Mouse (Mus musculus) kidney, postnatal 0 days (tissue): ENCODE data around the gene Cntnap5c. TPM values are rescaled to one million over a fixed set of nuclear protein-coding genes. Genes with fewer than 3 reads are reported as not detected.

Experiments used
- ATAC-seq: fragments of 200-750 bp; cut with Nextera tagmentation; replicated peaks from 2 replicates; pipeline ENCODE4 v1.8.0; 2017; ENCODE audit warnings: low read depth, moderate number of reproducible peaks, moderate TSS enrichment, moderate library complexity; ENCODE audit not compliant: low FRiP score
- DNase-seq: peaks from one replicate; pipeline ENCODE4 v3.0.0-alpha.2; 2016; ENCODE audit warnings: low spot score
- H3K27ac ChIP-seq: fragments of 300-500 bp; sonication (generic); 2 replicates; pipeline ENCODE4 v1.5.1; 2014; ENCODE audit warnings: mild to moderate bottlenecking
- H3K27me3 ChIP-seq: fragments of 300-500 bp; sonication (generic); 2 replicates; pipeline ENCODE4 v1.6.1; 2014; ENCODE audit warnings: low read length, mixed read lengths; ENCODE audit not compliant: insufficient read depth
- H3K36me3 ChIP-seq: fragments of 300-500 bp; sonication (generic); 2 replicates; pipeline ENCODE4 v1.6.1; 2014; ENCODE audit warnings: low read length, mixed read lengths; ENCODE audit not compliant: insufficient read depth
- H3K4me1 ChIP-seq: fragments of 300-500 bp; sonication (generic); replicated peaks from 2 replicates; pipeline ENCODE4 v1.6.1; 2014; ENCODE audit warnings: antibody characterized with exemption, low read length, mixed read lengths; ENCODE audit not compliant: insufficient read depth
- H3K4me2 ChIP-seq: fragments of 300-500 bp; sonication (generic); 2 replicates; pipeline ENCODE4 v1.6.1; 2014; ENCODE audit warnings: mild to moderate bottlenecking, low read length, moderate library complexity, mixed read lengths
- H3K4me3 ChIP-seq: fragments of 300-500 bp; sonication (generic); replicated peaks from 2 replicates; pipeline ENCODE4 v1.5.1; 2014; ENCODE audit warnings: low read depth, low read length
- H3K9ac ChIP-seq: fragments of 300-500 bp; sonication (generic); 2 replicates; pipeline ENCODE4 v1.6.1; 2014; ENCODE audit warnings: low read depth, low read length
- H3K9me3 ChIP-seq: fragments of 300-500 bp; sonication (generic); replicated peaks from 2 replicates; pipeline ENCODE4 v1.6.1; 2016; ENCODE audit warnings: low read length, inconsistent platforms, mixed read lengths
- CTCF ChIP-seq: IDR thresholded peaks from 2 replicates; pipeline ENCODE4 v1.5.1; 2016; ENCODE audit warnings: antibody characterized with exemption, low read depth, mild to moderate bottlenecking, moderate library complexity
- WGBS: fragments of 180-500 bp; shearing (Covaris S2); extraction: QIAGEN DNeasy Blood & Tissue Kit; methylation state at CpG from one replicate; pipeline ENCODE4 v1.1.7; 2014; 5-methylcytosine and 5-hydroxymethylcytosine counted together
- polyA plus RNA-seq: library from polyadenylated mRNA; unstranded; fragments of >200 nt; fragmentation: Nextera tagmentation; extraction: Ambion mirVana; gene quantifications from 2 replicates; pipeline ENCODE4 v1.2.1, GENCODE M21; 2015

Gene Cntnap5c
- polyA plus RNA-seq, 1 experiment from 2014 or later, result not detected

- H3K9me3 ChIP-seq, result no peaks in the 10 kb centered on the region
- ATAC-seq (no peak), DNase-seq (no peak)
- H3K36me3 ChIP-seq, result no peaks in the 10 kb centered on the region
- no peak overlapping the region for H3K4me2 ChIP-seq
- WGBS, result 86% methylated on average over 5 of the region's 5 CpGs
- H3K27ac ChIP-seq, result no peak overlapping the region
- H3K27me3 ChIP-seq, result no peaks in the 10 kb centered on the region
- no peaks in the 10 kb centered on the region for H3K4me1 ChIP-seq
- no peak for TF ChIP-seq CTCF
- H3K9ac ChIP-seq, result no peak overlapping the region
- H3K4me3 ChIP-seq, result no peak overlapping the region
Observed at GRCm38 (mm10) chr17:58002845-58003244, 233.5 kb downstream of the Cntnap5c start.

GRCm38 (mm10) chr17:58003322-58003721, 234.0 kb downstream of the Cntnap5c start:
- Histone ChIP-seq H3K27me3 (no peaks in the 10 kb centered on the region), H3K4me2 (no peak overlapping the region), H3K4me3 (no peak overlapping the region), H3K36me3 (no peaks in the 10 kb centered on the region), H3K9me3 (no peaks in the 10 kb centered on the region), H3K27ac (no peak overlapping the region), H3K9ac (no peak overlapping the region), H3K4me1 (no peaks in the 10 kb centered on the region)
- DNase-seq, result no peak
- 71% methylated on average over 1 of the region's 1 CpGs for WGBS
- no peak for ATAC-seq
- TF ChIP-seq CTCF, result no peak

GRCm38 (mm10) chr17:58004491-58004890, 235.1 kb downstream of the Cntnap5c start:
- H3K4me3 ChIP-seq, result no peak overlapping the region
- no peak overlapping the region for H3K27ac ChIP-seq
- no peak for TF ChIP-seq CTCF
- H3K9ac ChIP-seq, result no peak overlapping the region
- H3K36me3 ChIP-seq, result no peaks in the 10 kb centered on the region
- H3K4me2 ChIP-seq, result no peak overlapping the region
- ATAC-seq (no peak), DNase-seq (no peak)
- no peaks in the 10 kb centered on the region for H3K27me3 ChIP-seq
- WGBS, result 89% methylated on average over 2 of the region's 2 CpGs
- no peaks in the 10 kb centered on the region for H3K9me3 ChIP-seq
- H3K4me1 ChIP-seq, result no peaks in the 10 kb centered on the region

GRCm38 (mm10) chr17:58041178-58041577, 271.8 kb downstream of the Cntnap5c start:
- no peak overlapping the region for H3K9ac ChIP-seq
- H3K9me3 ChIP-seq, result no peaks in the 10 kb centered on the region
- H3K4me1 ChIP-seq, result no peaks in the 10 kb centered on the region
- H3K36me3 ChIP-seq, result no peaks in the 10 kb centered on the region
- H3K27me3 ChIP-seq, result no peaks in the 10 kb centered on the region
- H3K27ac ChIP-seq, result no peak overlapping the region
- no peak for TF ChIP-seq CTCF
- no peak for DNase-seq
- ATAC-seq, result no peak
- WGBS, result 60% methylated on average over 2 of the region's 2 CpGs
- H3K4me3 ChIP-seq, result no peak overlapping the region
- H3K4me2 ChIP-seq, result no peak overlapping the region

GRCm38 (mm10) chr17:58045149-58045548, 275.8 kb downstream of the Cntnap5c start:
- Histone ChIP-seq H3K4me2 (no peak overlapping the region), H3K4me1 (no peaks in the 10 kb centered on the region), H3K36me3 (no peaks in the 10 kb centered on the region), H3K9ac (no peak overlapping the region), H3K27me3 (no peaks in the 10 kb centered on the region), H3K4me3 (no peak overlapping the region), H3K9me3 (no peaks in the 10 kb centered on the region), H3K27ac (no peak overlapping the region)
- DNase-seq (no peak), ATAC-seq (no peak)
- no peak for TF ChIP-seq CTCF

GRCm38 (mm10) chr17:58069912-58070311, 300.5 kb downstream of the Cntnap5c start:
- TF ChIP-seq CTCF, result no peak
- H3K4me1 ChIP-seq, result no peaks in the 10 kb centered on the region
- no peak overlapping the region for H3K4me2 ChIP-seq
- H3K27me3 ChIP-seq, result no peaks in the 10 kb centered on the region
- ATAC-seq (no peak), DNase-seq (no peak)
- no peak overlapping the region for H3K9ac ChIP-seq
- no peaks in the 10 kb centered on the region for H3K9me3 ChIP-seq
- no peak overlapping the region for H3K4me3 ChIP-seq
- H3K27ac ChIP-seq, result no peak overlapping the region
- 77% methylated on average over 7 of the region's 7 CpGs for WGBS
- no peaks in the 10 kb centered on the region for H3K36me3 ChIP-seq

GRCm38 (mm10) chr17:58082676-58083075, 313.3 kb downstream of the Cntnap5c start:
- Histone ChIP-seq H3K4me1 (no peaks in the 10 kb centered on the region), H3K9ac (no peak overlapping the region), H3K9me3 (no peaks in the 10 kb centered on the region), H3K27me3 (no peaks in the 10 kb centered on the region), H3K27ac (no peak overlapping the region), H3K4me2 (no peak overlapping the region), H3K4me3 (no peak overlapping the region), H3K36me3 (no peaks in the 10 kb centered on the region)
- WGBS, result 100% methylated on average over 1 of the region's 1 CpGs
- TF ChIP-seq CTCF, result no peak
- no peak for ATAC-seq
- DNase-seq, result no peak
